Mouse (Mus musculus) liver, embryonic 13.5 days (tissue): ENCODE measurements around the gene Ywhag. TPM values are rescaled to one million over a fixed set of nuclear protein-coding genes. Genes with fewer than 3 reads are reported as not detected.

ENCODE experiments used
- ATAC-seq: fragments of 200-750 bp; cut with Nextera tagmentation; 2 replicates; pipeline ENCODE4 v1.8.0; 2017; ENCODE audit warnings: low read depth, mild to moderate bottlenecking, moderate number of reproducible peaks, moderate library complexity
- DNase-seq: peaks from one replicate; pipeline ENCODE4 v3.0.0; 2022
- H3K27ac ChIP-seq: fragments of 300-500 bp; sonication (generic); 2 replicates; pipeline ENCODE4 v1.5.1; 2015; ENCODE audit warnings: moderate library complexity, mild to moderate bottlenecking, inconsistent platforms
- H3K27me3 ChIP-seq: fragments of 300-500 bp; sonication (generic); 2 replicates; pipeline ENCODE4 v1.6.1; 2015; ENCODE audit warnings: mild to moderate bottlenecking, inconsistent platforms
- H3K36me3 ChIP-seq: fragments of 300-500 bp; sonication (generic); 2 replicates; pipeline ENCODE4 v1.6.1; 2015; ENCODE audit warnings: mild to moderate bottlenecking, inconsistent platforms
- H3K4me1 ChIP-seq: fragments of 300-500 bp; sonication (generic); replicated peaks from 2 replicates; pipeline ENCODE4 v1.6.1; 2015; ENCODE audit warnings: inconsistent platforms
- H3K4me2 ChIP-seq: fragments of 300-500 bp; sonication (generic); 2 replicates; pipeline ENCODE4 v1.6.1; 2015; ENCODE audit warnings: inconsistent platforms, mild to moderate bottlenecking, moderate library complexity
- H3K4me3 ChIP-seq: fragments of 300-500 bp; sonication (generic); replicated peaks from 2 replicates; pipeline ENCODE4 v1.5.1; 2015; ENCODE audit warnings: mild to moderate bottlenecking, inconsistent platforms
- H3K9ac ChIP-seq: fragments of 300-500 bp; sonication (generic); 2 replicates; pipeline ENCODE4 v1.6.1; 2015; ENCODE audit warnings: mild to moderate bottlenecking, inconsistent platforms
- H3K9me3 ChIP-seq: fragments of 300-500 bp; sonication (generic); replicated peaks from 2 replicates; pipeline ENCODE4 v1.6.1; 2016; ENCODE audit warnings: inconsistent platforms
- WGBS: fragments of 180-500 bp; shearing (Covaris S2); methylation state at CpG from one replicate; pipeline ENCODE4 v1.1.7; 2015; ENCODE audit not compliant: insufficient replicate concordance; 5-methylcytosine and 5-hydroxymethylcytosine counted together
- polyA plus RNA-seq: library from polyadenylated mRNA; unstranded; fragments of >200 nt; fragmentation: Nextera tagmentation; extraction: Ambion mirVana; gene quantifications from 2 replicates; pipeline ENCODE4 v1.2.1, GENCODE M21; 2015

The Ywhag gene
- polyA plus RNA-seq, 1 experiment from 2014 or later: 80.8 TPM

DNA sequence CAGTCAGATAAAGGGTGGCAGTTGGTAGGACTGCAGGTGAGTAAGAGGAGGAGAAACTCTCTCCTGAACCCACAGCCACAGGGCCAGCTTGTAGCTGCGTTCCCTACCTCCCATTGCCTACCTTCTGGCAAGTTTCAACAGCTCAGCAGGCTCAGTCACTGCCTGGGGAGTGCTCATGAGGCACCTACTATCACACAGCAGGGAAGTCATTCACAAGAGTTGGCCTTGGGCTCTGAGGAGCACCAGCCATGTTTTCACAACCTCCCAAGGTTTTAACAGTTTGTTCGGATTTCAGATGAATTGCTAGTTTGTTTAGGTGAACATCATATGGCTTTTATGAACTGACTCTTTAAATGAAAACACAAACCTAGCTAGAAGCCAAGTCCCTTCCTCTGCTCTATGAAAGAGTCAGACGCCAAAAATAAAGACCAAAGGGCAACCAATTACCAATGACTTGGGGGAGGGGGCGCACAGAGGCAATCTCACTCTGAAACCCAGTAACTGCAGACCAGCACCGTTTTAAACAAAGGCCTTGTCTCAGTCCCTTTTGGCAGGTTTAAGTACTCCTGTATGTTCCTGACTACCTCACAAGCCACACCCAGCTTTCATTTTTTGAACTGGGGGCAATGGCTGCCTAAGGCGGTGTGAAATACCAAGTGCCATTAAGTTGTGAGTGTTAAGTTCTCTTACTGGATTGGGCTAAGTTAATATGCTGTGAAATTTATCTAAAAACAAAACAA is 4.6 kb downstream of the Ywhag start:
- Histone ChIP-seq H3K4me1 (peaks cover 45% of the 10 kb centered on the region), H3K4me3 (no peak overlapping the region), H3K4me2 (no peak overlapping the region), H3K9ac (no peak overlapping the region), H3K27ac (no peak overlapping the region), H3K9me3 (no peaks in the 10 kb centered on the region), H3K27me3 (no peaks in the 10 kb centered on the region), H3K36me3 (peaks cover 73% of the 10 kb centered on the region)
- ATAC-seq (no peak), DNase-seq (no peak)
- WGBS: 78% methylated on average over 6 of the region's 6 CpGs

DNA sequence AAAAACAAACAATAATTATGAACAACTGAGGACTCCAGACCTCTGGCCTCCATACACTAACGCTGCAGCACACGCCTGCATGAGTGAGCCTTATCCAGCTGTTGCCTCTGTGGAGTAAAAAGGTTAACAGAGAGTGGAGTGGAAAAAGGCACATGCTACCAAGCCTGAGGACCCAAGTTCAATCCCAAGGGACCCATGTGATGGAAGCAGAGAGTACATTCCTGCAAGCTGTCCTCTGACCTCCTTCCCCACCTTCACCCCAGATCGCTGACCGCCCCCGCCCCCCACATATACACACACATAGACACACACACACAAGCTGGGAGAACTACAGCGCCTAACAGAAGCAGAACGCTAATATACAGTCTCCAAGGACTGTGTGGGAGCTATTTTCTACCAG is 10.5 kb downstream of the Ywhag start:
- no peak overlapping the region for H3K27ac ChIP-seq
- 0 out of 2 replicates have a peak, but pooled peaks cover 6% of the 10 kb centered on the region for H3K4me1 ChIP-seq
- H3K4me2 ChIP-seq: no peak overlapping the region
- DNase-seq (no peak), ATAC-seq (no peak)
- WGBS: 82% methylated on average over 7 of the region's 7 CpGs
- H3K36me3 ChIP-seq: peaks cover 96% of the 10 kb centered on the region
- no peak overlapping the region for H3K4me3 ChIP-seq
- H3K9ac ChIP-seq: no peak overlapping the region
- no peaks in the 10 kb centered on the region for H3K27me3 ChIP-seq
- H3K9me3 ChIP-seq: no peaks in the 10 kb centered on the region

- 92% methylated on average over 3 of the region's 3 CpGs for WGBS
- Histone ChIP-seq H3K4me2 (no peak overlapping the region), H3K4me1 (peaks cover 22% of the 10 kb centered on the region), H3K36me3 (peaks cover 90% of the 10 kb centered on the region), H3K4me3 (no peak overlapping the region), H3K9me3 (no peaks in the 10 kb centered on the region), H3K9ac (no peak overlapping the region), H3K27ac (no peak overlapping the region), H3K27me3 (no peaks in the 10 kb centered on the region)
- ATAC-seq (no peak), DNase-seq (no peak)
Observed at GRCm38 (mm10) chr5:135919902-135920301, 14.5 kb downstream of the Ywhag start.

- Histone ChIP-seq H3K4me3 (no peak overlapping the region), H3K4me2 (no peak overlapping the region), H3K36me3 (peaks cover 88% of the 10 kb centered on the region), H3K27ac (no peak overlapping the region), H3K4me1 (peaks cover 35% of the 10 kb centered on the region), H3K27me3 (no peaks in the 10 kb centered on the region), H3K9ac (no peak overlapping the region), H3K9me3 (no peaks in the 10 kb centered on the region)
- ATAC-seq: no peak
- no peak for DNase-seq
- WGBS: 86% methylated on average over 5 of the region's 5 CpGs
Observed at GRCm38 (mm10) chr5:135918593-135918992, 15.8 kb downstream of the Ywhag start.

GRCm38 (mm10) chr5:135918059-135918437 is 16.4 kb downstream of the Ywhag start:
- Histone ChIP-seq H3K4me2 (no peak overlapping the region), H3K27me3 (no peaks in the 10 kb centered on the region), H3K36me3 (peaks cover 85% of the 10 kb centered on the region), H3K4me3 (no peak overlapping the region), H3K27ac (no peak overlapping the region), H3K9me3 (no peaks in the 10 kb centered on the region), H3K9ac (no peak overlapping the region), H3K4me1 (peaks cover 41% of the 10 kb centered on the region)
- WGBS: 79% methylated on average over 5 of the region's 5 CpGs
- ATAC-seq: no peak
- DNase-seq: no peak

- DNase-seq: no peak
- peaks cover 83% of the 10 kb centered on the region for H3K36me3 ChIP-seq
- H3K27me3 ChIP-seq: no peaks in the 10 kb centered on the region
Observed at GRCm38 (mm10) chr5:135917327-135918058, 16.9 kb downstream of the Ywhag start.

GRCm38 (mm10) chr5:135916601-135917000 is 17.8 kb downstream of the Ywhag start:
- H3K27me3 ChIP-seq: no peaks in the 10 kb centered on the region
- no peaks in the 10 kb centered on the region for H3K9me3 ChIP-seq
- H3K4me3 ChIP-seq: no peak overlapping the region
- DNase-seq (no peak), ATAC-seq (no peak)
- H3K4me1 ChIP-seq: peaks cover 49% of the 10 kb centered on the region
- peaks cover 83% of the 10 kb centered on the region for H3K36me3 ChIP-seq
- H3K4me2 ChIP-seq: no peak overlapping the region
- H3K9ac ChIP-seq: no peak overlapping the region
- no peak overlapping the region for H3K27ac ChIP-seq
- 78% methylated on average over 3 of the region's 3 CpGs for WGBS

More at GRCm38 (mm10) chr5:135917327-135918058, 16.9 kb downstream of the Ywhag start:
- WGBS: 78% methylated on average over 8 of the region's 8 CpGs
- no peak overlapping the region for H3K4me2 ChIP-seq
- no peak for ATAC-seq
- peaks cover 46% of the 10 kb centered on the region for H3K4me1 ChIP-seq
- no peaks in the 10 kb centered on the region for H3K9me3 ChIP-seq
- H3K9ac ChIP-seq: no peak overlapping the region
- no peak overlapping the region for H3K27ac ChIP-seq
- H3K4me3 ChIP-seq: no peak overlapping the region

GRCm38 (mm10) chr5:135916051-135916565 is 18.3 kb downstream of the Ywhag start:
- ATAC-seq (no peak), DNase-seq (no peak)
- peaks cover 49% of the 10 kb centered on the region for H3K4me1 ChIP-seq
- no peak overlapping the region for H3K9ac ChIP-seq
- no peaks in the 10 kb centered on the region for H3K9me3 ChIP-seq
- no peak overlapping the region for H3K4me2 ChIP-seq
- H3K4me3 ChIP-seq: no peak overlapping the region
- H3K27ac ChIP-seq: no peak overlapping the region
- H3K36me3 ChIP-seq: peaks cover 83% of the 10 kb centered on the region
- WGBS: 80% methylated on average over 6 of the region's 6 CpGs
- H3K27me3 ChIP-seq: no peaks in the 10 kb centered on the region

DNA sequence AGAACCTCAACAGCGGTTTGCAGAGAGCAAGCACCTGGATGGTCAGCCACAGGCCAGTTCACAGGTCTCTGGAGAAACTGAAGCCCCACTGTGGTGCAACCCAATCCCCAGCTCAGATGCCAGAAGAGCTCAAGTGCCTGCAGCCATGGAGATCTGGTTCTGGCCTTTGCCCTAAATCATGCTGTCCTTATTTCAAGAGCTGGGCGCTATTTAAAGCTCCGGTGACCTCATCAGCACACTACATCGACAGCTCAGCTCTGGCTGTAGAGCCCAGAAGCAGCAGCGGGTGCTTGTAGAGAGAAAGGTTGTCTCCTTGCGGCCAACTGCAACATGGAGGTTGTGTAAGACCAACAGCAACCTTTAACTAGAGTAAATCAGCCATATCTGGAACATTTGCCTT is 20.3 kb downstream of the Ywhag start:
- peaks cover 63% of the 10 kb centered on the region for H3K4me1 ChIP-seq
- no peaks in the 10 kb centered on the region for H3K27me3 ChIP-seq
- peaks cover 84% of the 10 kb centered on the region for H3K36me3 ChIP-seq
- no peaks in the 10 kb centered on the region for H3K9me3 ChIP-seq
- 0 out of 2 replicates have a peak overlapping the region, but pooled peaks have one; percentile 1 for H3K4me2 ChIP-seq
- WGBS: 60% methylated on average over 6 of the region's 6 CpGs
- H3K27ac ChIP-seq: peak overlapping the region; percentile 56
- ATAC-seq: peak; percentile 35; the same call in 1 of the 2 replicates
- no peak for DNase-seq
- peak overlapping the region; percentile 29; the same call in 1 of the 2 replicates for H3K9ac ChIP-seq
- no peak overlapping the region for H3K4me3 ChIP-seq

- no peaks in the 10 kb centered on the region for H3K27me3 ChIP-seq
- H3K4me1 ChIP-seq: peaks cover 70% of the 10 kb centered on the region
- 43% methylated on average over 5 of the region's 5 CpGs for WGBS
- 0 out of 2 replicates have a peak overlapping the region, but pooled peaks have one; percentile 50 for H3K27ac ChIP-seq
- H3K36me3 ChIP-seq: peaks cover 83% of the 10 kb centered on the region
- H3K9me3 ChIP-seq: no peaks in the 10 kb centered on the region
- H3K4me2 ChIP-seq: no peak overlapping the region
- no peak overlapping the region for H3K9ac ChIP-seq
- DNase-seq (no peak), ATAC-seq (no peak)
- H3K4me3 ChIP-seq: no peak overlapping the region
Observed at GRCm38 (mm10) chr5:135913201-135913600, 21.2 kb downstream of the Ywhag start.

GRCm38 (mm10) chr5:135911633-135912220 is 22.7 kb downstream of the Ywhag start:
- H3K4me1 ChIP-seq: peaks cover 79% of the 10 kb centered on the region
- H3K36me3 ChIP-seq: peaks cover 83% of the 10 kb centered on the region
- ATAC-seq: no peak
- 82% methylated on average over 11 of the region's 11 CpGs for WGBS
- no peaks in the 10 kb centered on the region for H3K27me3 ChIP-seq
- DNase-seq: no peak
- no peak overlapping the region for H3K27ac ChIP-seq
- H3K4me3 ChIP-seq: no peak overlapping the region
- no peaks in the 10 kb centered on the region for H3K9me3 ChIP-seq
- no peak overlapping the region for H3K4me2 ChIP-seq
- no peak overlapping the region for H3K9ac ChIP-seq
